In genomic region chr2:165956096-165956740, GRCm38 (mm10) we compare ENCODE assay signal across 18 mouse cellular contexts. TPM values are rescaled to one million over a fixed set of nuclear protein-coding genes. Genes with fewer than 3 reads are reported as not detected.
DNase-seq lines count a peak whose midpoint lies in the region; ATAC-seq lines count a peak whose summit lies in the region.
"Had no signal": no experiment of that assay in that cellular context is flagged by ENCODE, and none has a peak within 500 bp of the region (broad histone marks: within the 10 kb centered on the region; RNA-seq: fewer than 3 reads in every experiment).

No protein-coding gene starts in this region.

- no peaks in the 10 kb centered on the region for H3K9me3 ChIP-seq in megakaryocyte, embryonic 14.5 days
- no peaks in the 10 kb centered on the region for H3K9me3 ChIP-seq in neural tube, embryonic 15.5 days (replicated peaks)
- H3K9me3 ChIP-seq: embryonic facial prominence, embryonic 12.5 days; hindbrain, embryonic 13.5 days; limb, embryonic 10.5 days had no signal

- peaks cover 6% of the 10 kb centered on the region for H3K36me3 ChIP-seq in megakaryocyte, embryonic 14.5 days (replicated peaks; ENCODE audit: low read length)
- no peaks in the 10 kb centered on the region for H3K36me3 ChIP-seq in neural tube, embryonic 15.5 days
- H3K36me3 ChIP-seq: embryonic facial prominence, embryonic 12.5 days; hindbrain, embryonic 13.5 days; limb, embryonic 10.5 days had no signal

- peak overlapping the region; percentile 83 for H3K4me3 ChIP-seq in megakaryocyte, embryonic 14.5 days (replicated peaks)
- H3K4me3 ChIP-seq in neural tube, embryonic 15.5 days (replicated peaks): no peak overlapping the region
- H3K4me3 ChIP-seq: embryonic facial prominence, embryonic 12.5 days; hindbrain, embryonic 13.5 days; limb, embryonic 10.5 days had no signal

- ATAC-seq in megakaryocyte, adult 5-6 weeks (ENCODE audit: poor library complexity, severe bottlenecking): no peak
- ATAC-seq in CD4-positive, CD25-positive, alpha-beta regulatory T cell, adult 4 months: peak; percentile 76
- ATAC-seq in neural tube, embryonic 15.5 days (ENCODE audit: low FRiP score): no peak
- ATAC-seq: intestine, embryonic 16.5 days had no signal

- H3K27me3 ChIP-seq in megakaryocyte, embryonic 14.5 days (replicated peaks): no peaks in the 10 kb centered on the region
- no peaks in the 10 kb centered on the region for H3K27me3 ChIP-seq in neural tube, embryonic 15.5 days (replicated peaks)
- H3K27me3 ChIP-seq: embryonic facial prominence, embryonic 12.5 days; hindbrain, embryonic 13.5 days had no signal

- H3K4me2 ChIP-seq in neural tube, embryonic 15.5 days: no peak overlapping the region
- H3K4me2 ChIP-seq: embryonic facial prominence, embryonic 12.5 days; hindbrain, embryonic 13.5 days had no signal

- H3K4me1 ChIP-seq in megakaryocyte, embryonic 14.5 days: peaks cover 94% of the 10 kb centered on the region
- H3K4me1 ChIP-seq in neural tube, embryonic 15.5 days: 0 out of 2 replicates have a peak, but pooled peaks cover 3% of the 10 kb centered on the region
- H3K4me1 ChIP-seq: embryonic facial prominence, embryonic 12.5 days had no signal

- peak; percentile 91 for DNase-seq in induced T-regulatory cell, adult 2 months (ENCODE audit: low read depth)
- peak; percentile 25 to 40 for DNase-seq in thymus, postnatal 10 days (ENCODE audit: low spot score in 2 of 2)
- no peak for DNase-seq in kidney, postnatal 36 days
- DNase-seq in heart, adult 8-10 months (ENCODE audit: low spot score): no peak
- DNase-seq: adrenal gland, postnatal 14 days; cerebellum, adult 9-10 months; gastrocnemius, postnatal 10 days; kidney, postnatal 10 days; lung, postnatal 14 days; right cerebral cortex, postnatal 4 days had no signal

- H3K27ac ChIP-seq in neural tube, embryonic 15.5 days (replicated peaks): no peak overlapping the region
- H3K27ac ChIP-seq: embryonic facial prominence, embryonic 12.5 days; hindbrain, embryonic 13.5 days; limb, embryonic 10.5 days had no signal

- no peak overlapping the region for H3K9ac ChIP-seq in neural tube, embryonic 15.5 days (replicated peaks)
- H3K9ac ChIP-seq: embryonic facial prominence, embryonic 12.5 days; hindbrain, embryonic 13.5 days had no signal

- 82% methylated on average over 7 of the region's 7 CpGs for whole genome bisulfite sequencing in neural tube, embryonic 15.5 days

RNA-seq across cellular contexts. Expression of gene Ncoa3, which starts 36.2 kb away (rescaled TPM):
- polyA plus RNA-seq in megakaryocyte, embryonic 14.5 days (2012; ENCODE audit: insufficient read depth, low replicate concordance): 22.7 and 35.4 TPM in 2 replicates
- total RNA-seq in megakaryocyte, adult 5-6 weeks (2015): 50.7 and 54.8 TPM in 2 replicates
- total RNA-seq in megakaryocyte, adult 5-6 weeks (2017): 55.7 and 59.8 TPM in 2 replicates
- polyA plus RNA-seq in CD4-positive, CD25-positive, alpha-beta regulatory T cell, adult 4 months (2017; shearing (Covaris generic)): 10 to 100 TPM; 78.6 to 87.5 TPM
- polyA plus RNA-seq in neural tube, embryonic 15.5 days (2015; fragmentation: Nextera tagmentation; extraction: Ambion mirVana): 13.3 and 14.6 TPM in 2 replicates
- total RNA-seq in heart, adult 8-10 months (2022): 10 to 100 TPM; 24.3 to 30.2 (median 28.7) TPM

RNA-seq across cellular contexts. Expression of gene Zmynd8, which starts 57.4 kb away (rescaled TPM):
- 41.0 and 57.7 TPM in 2 replicates for polyA plus RNA-seq in megakaryocyte, embryonic 14.5 days (2012; ENCODE audit: insufficient read depth, low replicate concordance)
- 26.9 and 37.5 TPM in 2 replicates for total RNA-seq in megakaryocyte, adult 5-6 weeks (2015)
- total RNA-seq in megakaryocyte, adult 5-6 weeks (2017): 26.7 and 28.3 TPM in 2 replicates
- 10 to 100 TPM; 66.6 to 75.4 TPM for polyA plus RNA-seq in CD4-positive, CD25-positive, alpha-beta regulatory T cell, adult 4 months (2017; shearing (Covaris generic))
- 79.3 and 79.5 TPM in 2 replicates for polyA plus RNA-seq in neural tube, embryonic 15.5 days (2015; fragmentation: Nextera tagmentation; extraction: Ambion mirVana)
- 10 to 100 TPM; 35.5 to 60.5 (median 45.4) TPM for total RNA-seq in heart, adult 8-10 months (2022)

Comparison
In these comparisons a context has a peak if more than half of its experiments do, and no peak if none do; other contexts are left out.
1. DNase-seq: peak in induced T-regulatory cell, adult 2 months (single experiment) and thymus, postnatal 10 days (2 of 2); none in kidney, postnatal 36 days (0 of 2) and heart, adult 8-10 months (single experiment).